Mouse (Mus musculus) myocyte (in vitro differentiated cells): ENCODE results near the gene Htt. TPM values are rescaled to one million over a fixed set of nuclear protein-coding genes. Genes with fewer than 3 reads are reported as not detected.
A peak's percentile ranks its signal among the peaks of the same experiment; 100 is the strongest.

Source experiments
- H3K27me3 ChIP-seq: one replicate; pipeline ENCODE4 v1.6.1; 2011; ENCODE audit not compliant: control insufficient read depth, insufficient read depth, insufficient read length
- H3K36me3 ChIP-seq: one replicate; pipeline ENCODE4 v1.6.1; 2011; ENCODE audit not compliant: control insufficient read depth, insufficient read depth
- H3K4me2 ChIP-seq: one replicate; pipeline ENCODE4 v1.6.1; 2011; ENCODE audit warnings: low read depth, control low read depth
- H3K4me3 ChIP-seq: one replicate; pipeline ENCODE4 v1.5.1; 2011; ENCODE audit warnings: mild to moderate bottlenecking, control low read depth, moderate library complexity
- H3K79me2 ChIP-seq: one replicate; pipeline ENCODE4 v1.6.1; 2011; ENCODE audit not compliant: control insufficient read depth, insufficient read depth
- H3ac ChIP-seq: one replicate; pipeline ENCODE4 v1.6.1; 2011; ENCODE audit not compliant: control insufficient read depth, insufficient read length
- CEBPB ChIP-seq: IDR thresholded peaks from 2 replicates; pipeline ENCODE4 v1.6.1; 2011; ENCODE audit warnings: mild to moderate bottlenecking, moderate library complexity; ENCODE audit not compliant: poor library complexity, insufficient read depth, severe bottlenecking
- E2F4 ChIP-seq: IDR thresholded peaks from one replicate; pipeline ENCODE4 v1.6.1; 2011; ENCODE audit warnings: mild to moderate bottlenecking, control low read depth, moderate library complexity; ENCODE audit not compliant: insufficient read depth
- MAX ChIP-seq: IDR thresholded peaks from one replicate; pipeline ENCODE4 v1.6.1; 2011; ENCODE audit warnings: low read depth, mild to moderate bottlenecking, control low read depth
- MYOD1 ChIP-seq, 3 experiments: IDR thresholded peaks; one replicate each; pipeline ENCODE4 v1.6.1; 2011; ENCODE audit warnings: control low read depth in 2 of 3, low read depth in 2 of 3, mild to moderate bottlenecking in 2 of 3, moderate library complexity in 1 of 3; ENCODE audit not compliant: insufficient read length in 2 of 3, control insufficient read depth in 1 of 3
- MYOG ChIP-seq, 3 experiments: IDR thresholded peaks; one replicate each; pipeline ENCODE4 v1.6.1; 2011; ENCODE audit warnings: control low read depth in 2 of 3, low read depth in 2 of 3, mild to moderate bottlenecking in 2 of 3; ENCODE audit not compliant: insufficient read length in 2 of 3, control insufficient read depth in 1 of 3, insufficient read depth in 1 of 3
- POLR2A ChIP-seq: IDR thresholded peaks from one replicate; pipeline ENCODE4 v1.6.1; 2011; ENCODE audit warnings: low read depth, mild to moderate bottlenecking, control low read depth, moderate library complexity; ENCODE audit not compliant: insufficient read length
- POLR2AphosphoS2 ChIP-seq: IDR thresholded peaks from one replicate; pipeline ENCODE4 v1.6.1; 2011; ENCODE audit warnings: low read depth, control low read depth; ENCODE audit not compliant: insufficient read length
- REST ChIP-seq: IDR thresholded peaks from one replicate; pipeline ENCODE4 v1.6.1; 2011; ENCODE audit warnings: mild to moderate bottlenecking, control low read depth, moderate library complexity; ENCODE audit not compliant: insufficient read depth, insufficient read length
- SRF ChIP-seq: IDR thresholded peaks from one replicate; pipeline ENCODE4 v1.6.1; 2011; ENCODE audit warnings: low read depth; ENCODE audit not compliant: control insufficient read depth, insufficient read length
- TCF12 ChIP-seq: IDR thresholded peaks from one replicate; pipeline ENCODE4 v1.6.1; 2011; ENCODE audit warnings: mild to moderate bottlenecking, control low read depth; ENCODE audit not compliant: poor library complexity, insufficient read depth, severe bottlenecking
- TCF3 ChIP-seq: IDR thresholded peaks from one replicate; pipeline ENCODE4 v1.6.1; 2011; ENCODE audit warnings: low read depth, control low read depth; ENCODE audit not compliant: insufficient read length
- USF1 ChIP-seq: IDR thresholded peaks from one replicate; pipeline ENCODE4 v1.6.1; 2011; ENCODE audit warnings: low read depth, mild to moderate bottlenecking, control low read depth, moderate library complexity
- polyA plus RNA-seq: library from polyadenylated mRNA; unstranded; fragments of >200 nt; fragmentation: generic; extraction: Trizol; gene quantifications from one replicate; pipeline ENCODE4 v1.2.1, GENCODE M21; 2012; ENCODE audit warnings: missing spikeins

The Htt gene
- polyA plus RNA-seq, 1 experiment = 8.9 TPM

DNA sequence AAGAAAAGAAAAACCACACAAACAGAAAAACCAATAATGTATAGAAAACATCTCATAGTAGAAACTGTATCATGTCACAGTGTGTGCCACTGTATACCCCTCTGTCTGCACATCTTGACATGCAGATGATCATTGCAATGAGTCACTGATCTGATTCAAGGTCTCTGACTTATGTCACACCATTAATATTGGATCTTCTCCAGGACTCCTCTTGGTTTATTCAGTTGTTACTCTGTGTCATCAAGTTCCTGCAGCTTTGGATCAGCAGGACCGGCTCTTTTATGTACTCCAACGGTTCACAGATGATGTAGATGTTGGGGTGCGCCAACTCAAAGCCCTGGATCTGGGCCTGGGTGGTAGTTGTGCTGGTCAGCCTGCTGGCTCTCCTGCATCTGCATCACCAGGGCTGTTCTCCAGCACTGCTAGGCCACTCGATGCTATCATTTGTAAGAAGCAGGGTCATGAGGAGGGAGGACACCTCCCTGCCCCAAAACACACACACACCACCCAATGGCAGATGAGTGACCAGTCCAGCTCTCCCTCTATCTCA, 11.2 kb downstream of the Htt start:
- H3ac ChIP-seq = no peak overlapping the region
- no peaks in the 10 kb centered on the region for H3K27me3 ChIP-seq
- H3K4me2 ChIP-seq = peak overlapping the region; percentile 35
- H3K79me2 ChIP-seq = peaks cover 78% of the 10 kb centered on the region
- H3K36me3 ChIP-seq = no peaks in the 10 kb centered on the region
- H3K4me3 ChIP-seq = no peak overlapping the region
- TF ChIP-seq REST (no peak), MYOD1 (IDR thresholded peaks at IDR 0.05; ENCODE audit: control insufficient read depth in 1 of 3, insufficient read length in 2 of 3, low read depth in 2 of 3) (peak in 1 of 3 experiments; percentile 16), SRF (no peak)

DNA sequence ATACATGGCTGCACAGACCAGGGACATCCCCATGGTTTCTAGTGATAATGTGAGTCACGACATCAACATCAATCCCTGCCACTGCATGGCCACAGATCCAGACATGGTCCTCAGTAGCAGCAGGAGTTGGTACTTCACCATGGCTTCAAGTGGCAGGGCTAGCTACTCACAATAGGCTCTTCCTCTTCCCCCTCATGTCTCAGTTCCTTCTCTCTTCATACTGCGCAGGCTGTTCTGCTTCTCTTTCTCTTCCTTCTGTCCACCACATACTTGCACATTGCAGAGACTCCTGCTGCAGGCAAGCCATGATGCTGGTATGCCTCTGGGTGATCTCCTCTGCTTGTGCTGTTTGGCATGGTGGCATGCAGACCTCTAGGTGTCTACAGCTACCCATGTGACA, 11.9 kb downstream of the Htt start:
- Histone ChIP-seq H3K27me3 (no peaks in the 10 kb centered on the region), H3K36me3 (no peaks in the 10 kb centered on the region), H3K4me2 (peak overlapping the region; percentile 35), H3K79me2 (peaks cover 78% of the 10 kb centered on the region), H3ac (no peak overlapping the region), H3K4me3 (no peak overlapping the region)
- TF ChIP-seq REST = no peak
- no peak for TF ChIP-seq USF1
- TF ChIP-seq MYOG (IDR thresholded peaks at IDR 0.05; ENCODE audit: control insufficient read depth in 1 of 3, insufficient read depth in 1 of 3, insufficient read length in 2 of 3, low read depth in 2 of 3) = no peak
- TF ChIP-seq MAX = no peak
- no peak for TF ChIP-seq TCF12
- no peak for TF ChIP-seq CEBPB
- TF ChIP-seq MYOD1 (IDR thresholded peaks at IDR 0.05; ENCODE audit: control insufficient read depth in 1 of 3, insufficient read length in 2 of 3, low read depth in 2 of 3) = no peak
- TF ChIP-seq SRF = no peak
- no peak for TF ChIP-seq TCF3
- TF ChIP-seq POLR2AphosphoS2 = no peak
- no peak for TF ChIP-seq E2F4
- no peak for TF ChIP-seq POLR2A

DNA sequence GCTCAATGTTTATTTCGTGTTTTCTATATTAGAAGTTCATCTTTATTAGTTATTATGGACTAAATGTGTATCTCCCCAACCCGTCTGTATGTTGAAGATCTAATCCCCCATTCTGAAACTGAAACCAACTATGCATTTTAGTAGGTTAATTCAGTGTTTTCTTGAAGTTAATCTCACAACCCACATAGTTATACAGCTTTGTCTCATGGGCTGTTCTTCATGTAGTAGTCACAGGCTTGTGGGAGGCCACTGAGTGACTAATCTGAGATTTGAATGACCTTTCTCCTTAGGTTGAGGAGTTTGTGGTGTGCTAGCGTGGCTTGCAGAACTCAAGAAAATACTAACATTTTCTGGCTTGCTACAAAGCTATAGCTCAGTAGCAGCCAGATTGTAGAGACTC, 23.5 kb downstream of the Htt start:
- no peak overlapping the region for H3ac ChIP-seq
- peaks cover 11% of the 10 kb centered on the region for H3K79me2 ChIP-seq
- TF ChIP-seq USF1 (no peak), POLR2AphosphoS2 (no peak), TCF12 (no peak), SRF (no peak)
- no peak overlapping the region for H3K4me3 ChIP-seq
- H3K4me2 ChIP-seq = peak overlapping the region; percentile 7
- H3K36me3 ChIP-seq = peaks cover 3% of the 10 kb centered on the region
- no peaks in the 10 kb centered on the region for H3K27me3 ChIP-seq

DNA sequence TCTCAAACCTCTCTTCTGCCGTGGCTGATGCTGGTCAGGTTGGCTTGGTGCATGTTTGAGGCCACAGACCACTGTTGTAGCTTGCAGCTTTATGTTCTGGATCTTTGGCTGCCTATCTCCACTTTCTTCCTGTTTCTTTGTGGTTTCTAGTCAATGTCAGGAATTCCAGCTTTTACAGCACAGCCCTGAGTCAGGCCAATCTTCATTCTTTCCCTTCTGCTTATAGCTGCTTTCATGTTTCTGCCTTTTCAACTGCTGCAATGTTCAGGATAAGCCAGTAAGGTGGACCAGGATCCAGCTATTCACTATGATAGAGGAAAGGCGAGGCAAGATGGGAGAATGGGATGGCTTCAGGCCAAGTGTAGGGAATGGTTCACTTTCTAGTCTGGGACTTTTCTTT, 29.6 kb downstream of the Htt start:
- Histone ChIP-seq H3K4me2 (no peak overlapping the region), H3K79me2 (no peaks in the 10 kb centered on the region), H3K4me3 (no peak overlapping the region), H3K36me3 (peaks cover 33% of the 10 kb centered on the region), H3K27me3 (no peaks in the 10 kb centered on the region), H3ac (no peak overlapping the region)
- TF ChIP-seq TCF3 (no peak), SRF (no peak), POLR2AphosphoS2 (no peak), USF1 (no peak), POLR2A (no peak), CEBPB (no peak), MAX (no peak), MYOG (IDR thresholded peaks at IDR 0.05; ENCODE audit: control insufficient read depth in 1 of 3, insufficient read depth in 1 of 3, insufficient read length in 2 of 3, low read depth in 2 of 3) (no peak), REST (no peak), TCF12 (no peak), MYOD1 (IDR thresholded peaks at IDR 0.05; ENCODE audit: control insufficient read depth in 1 of 3, insufficient read length in 2 of 3, low read depth in 2 of 3) (no peak)

DNA sequence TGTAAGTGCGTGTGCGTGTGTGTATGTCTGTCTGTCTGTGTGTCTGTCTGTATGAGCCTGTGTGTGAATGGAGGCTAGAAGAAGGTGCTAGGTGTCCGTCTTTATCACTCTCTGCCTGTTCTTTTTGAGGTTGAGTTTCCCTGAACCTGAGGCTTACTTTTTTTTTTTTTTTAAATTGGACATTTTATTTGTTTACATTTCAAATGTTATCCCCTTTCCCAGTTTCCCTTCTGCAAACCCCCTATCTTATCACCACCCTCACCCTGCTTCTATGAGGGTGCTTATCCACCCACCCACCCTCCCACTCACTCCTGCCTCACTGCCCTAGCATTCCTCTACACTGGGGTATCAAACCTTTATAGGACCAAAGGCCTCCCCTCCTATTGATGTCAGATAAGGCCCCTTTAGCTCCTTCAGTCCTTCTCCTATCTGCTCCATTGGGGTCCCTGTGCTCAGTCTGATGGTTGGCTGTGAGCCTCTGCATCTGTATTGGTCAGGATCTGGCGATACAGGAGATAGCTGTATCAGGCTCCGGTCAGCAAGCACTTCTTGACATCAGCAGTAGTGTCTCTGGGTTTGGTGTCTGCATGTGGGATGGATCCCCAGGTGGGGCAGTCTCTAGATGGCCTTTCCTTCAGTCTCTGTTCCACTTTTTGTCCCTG, 38.9 kb downstream of the Htt start:
- H3K4me3 ChIP-seq = no peak overlapping the region
- TF ChIP-seq TCF12 = no peak
- no peak for TF ChIP-seq E2F4
- no peak for TF ChIP-seq POLR2A
- TF ChIP-seq USF1 = no peak
- no peak for TF ChIP-seq REST
- TF ChIP-seq POLR2AphosphoS2 = no peak
- TF ChIP-seq MYOD1 (IDR thresholded peaks at IDR 0.05; ENCODE audit: control insufficient read depth in 1 of 3, insufficient read length in 2 of 3, low read depth in 2 of 3) = no peak
- TF ChIP-seq MYOG (IDR thresholded peaks at IDR 0.05; ENCODE audit: control insufficient read depth in 1 of 3, insufficient read depth in 1 of 3, insufficient read length in 2 of 3, low read depth in 2 of 3) = no peak
- no peak for TF ChIP-seq SRF
- no peak for TF ChIP-seq MAX
- TF ChIP-seq CEBPB = no peak
- no peak for TF ChIP-seq TCF3
- H3ac ChIP-seq = no peak overlapping the region
- peaks cover 35% of the 10 kb centered on the region for H3K36me3 ChIP-seq
- H3K27me3 ChIP-seq = no peaks in the 10 kb centered on the region
- H3K79me2 ChIP-seq = no peaks in the 10 kb centered on the region
- H3K4me2 ChIP-seq = no peak overlapping the region
